Mouse (Mus musculus) cerebellum, adult 11 months (tissue): ENCODE results near the gene Yes1.
"Not testable (repeated sequence)": the region's sequence is repeated elsewhere in the genome, so short reads cannot be mapped to it uniquely, and the experiment has no call there.

Experiments
- DNase-seq: peaks from one replicate; pipeline ENCODE4 v3.0.0; 2022

The Yes1 gene

GRCm38 (mm10) chr5:32610801-32611340 is at the start of gene Yes1:
Gene Yes1 (plus strand): TSS chr5:32611171.
- DNase-seq = peak; percentile 76

- no peak for DNase-seq
Observed at GRCm38 (mm10) chr5:32564697-32565096, 46.3 kb upstream of the Yes1 start.

GRCm38 (mm10) chr5:32571802-32572201 is 39.2 kb upstream of the Yes1 start:
- DNase-seq = no peak

- DNase-seq = peak; percentile 26
Observed at GRCm38 (mm10) chr5:32588136-32588535, 22.8 kb upstream of the Yes1 start.

- no peak for DNase-seq
Observed at GRCm38 (mm10) chr5:32593793-32594192, 17.2 kb upstream of the Yes1 start.

- DNase-seq = no peak
Observed at GRCm38 (mm10) chr5:32594358-32594757, 16.6 kb upstream of the Yes1 start.

GRCm38 (mm10) chr5:32605911-32606310 is 5.1 kb upstream of the Yes1 start:
- DNase-seq = no peak

- DNase-seq = no peak
Observed at GRCm38 (mm10) chr5:32607776-32608355, 3.1 kb upstream of the Yes1 start.

- DNase-seq = no peak
Observed at GRCm38 (mm10) chr5:32608516-32608915, 2.5 kb upstream of the Yes1 start.

- no peak for DNase-seq
Observed at GRCm38 (mm10) chr5:32610064-32610800, 739 bp upstream of the Yes1 start.

- no peak for DNase-seq
Observed at GRCm38 (mm10) chr5:32611341-32611961, 480 bp downstream of the Yes1 start.

GRCm38 (mm10) chr5:32614291-32614690 is 3.3 kb downstream of the Yes1 start:
- no peak for DNase-seq

GRCm38 (mm10) chr5:32614691-32615090 is 3.7 kb downstream of the Yes1 start:
- peak; percentile 14 for DNase-seq

- DNase-seq = not testable (repeated sequence)
Observed at GRCm38 (mm10) chr5:32616489-32616888, 5.5 kb downstream of the Yes1 start.

- DNase-seq = no peak
Observed at GRCm38 (mm10) chr5:32617851-32618250, 6.9 kb downstream of the Yes1 start.

GRCm38 (mm10) chr5:32623649-32624048 is 12.7 kb downstream of the Yes1 start:
- no peak for DNase-seq

GRCm38 (mm10) chr5:32624777-32625176 is 13.8 kb downstream of the Yes1 start:
- DNase-seq = no peak

- no peak for DNase-seq
Observed at GRCm38 (mm10) chr5:32633185-32633584, 22.2 kb downstream of the Yes1 start.

- no peak for DNase-seq
Observed at GRCm38 (mm10) chr5:32657386-32657785, 46.4 kb downstream of the Yes1 start.

GRCm38 (mm10) chr5:32682475-32682874 is 71.5 kb downstream of the Yes1 start:
- DNase-seq = no peak

GRCm38 (mm10) chr5:32693411-32693810 is 82.4 kb downstream of the Yes1 start:
- no peak for DNase-seq

- no peak for DNase-seq
Observed at GRCm38 (mm10) chr5:32697208-32697867, 86.4 kb downstream of the Yes1 start.

- no peak for DNase-seq
Observed at GRCm38 (mm10) chr5:32706226-32706780, 95.3 kb downstream of the Yes1 start.
